23 mouse cellular contexts compared by ENCODE assay signal in genomic region chr4:124054240-124054760, GRCm38 (mm10).
"Had no signal": no experiment of that assay in that cellular context is flagged by ENCODE, and none has a peak within 500 bp of the region (broad histone marks: within the 10 kb centered on the region; RNA-seq: fewer than 3 reads in every experiment).

No protein-coding gene starts in this region.

- H3K4me2 ChIP-seq: limb, embryonic 13.5 days; lung, embryonic 15.5 days; midbrain, embryonic 13.5 days; neural tube, embryonic 13.5 days; stomach, embryonic 15.5 days had no signal

- H3K9me3 ChIP-seq: limb, embryonic 10.5 days; limb, embryonic 13.5 days; lung, embryonic 15.5 days; midbrain, embryonic 10.5 days; midbrain, embryonic 13.5 days; neural tube, embryonic 13.5 days; stomach, embryonic 15.5 days had no signal

- H3K27me3 ChIP-seq: limb, embryonic 13.5 days; lung, embryonic 15.5 days; megakaryocyte, embryonic 14.5 days; midbrain, embryonic 13.5 days; stomach, embryonic 15.5 days had no signal

- H3K36me3 ChIP-seq: limb, embryonic 10.5 days; limb, embryonic 13.5 days; lung, embryonic 15.5 days; midbrain, embryonic 10.5 days; midbrain, embryonic 13.5 days; neural tube, embryonic 13.5 days; stomach, embryonic 15.5 days had no signal

- H3K9ac ChIP-seq: limb, embryonic 13.5 days; lung, embryonic 15.5 days; midbrain, embryonic 13.5 days; neural tube, embryonic 13.5 days; stomach, embryonic 15.5 days had no signal

- DNase-seq: kidney, adult 18-20 months; kidney, adult 9 months; kidney, postnatal 14 days; kidney, postnatal 4 days; lung, adult 18-20 months; lung, postnatal 10 days; lung, postnatal 36 days; retina, postnatal 1 day; right cerebral cortex, postnatal 25 days; spleen, adult 18-20 months; thymus, adult 2 months; thymus, postnatal 14 days; thymus, postnatal 4 days had no signal

- H3K4me3 ChIP-seq: limb, embryonic 10.5 days; limb, embryonic 13.5 days; lung, embryonic 15.5 days; megakaryocyte, embryonic 14.5 days; midbrain, embryonic 10.5 days; midbrain, embryonic 13.5 days; myocyte; neural tube, embryonic 13.5 days; stomach, embryonic 15.5 days had no signal

- H3K4me1 ChIP-seq: limb, embryonic 13.5 days; lung, embryonic 15.5 days; megakaryocyte, embryonic 14.5 days; midbrain, embryonic 10.5 days had no signal

- ATAC-seq: midbrain, embryonic 13.5 days; midbrain, embryonic 16.5 days had no signal

- H3K27ac ChIP-seq: limb, embryonic 10.5 days; limb, embryonic 13.5 days; lung, embryonic 15.5 days; midbrain, embryonic 10.5 days; midbrain, embryonic 13.5 days; neural tube, embryonic 13.5 days; stomach, embryonic 15.5 days had no signal
